Mouse (Mus musculus) thymus, adult 18-20 months (tissue): ENCODE results near the gene Rab21.
"Not testable (repeated sequence)": the region's sequence is repeated elsewhere in the genome, so short reads cannot be mapped to it uniquely, and the experiment has no call there.

Experiments used
- DNase-seq, 2 experiments: peaks; one replicate each; pipeline ENCODE4 v3.0.0; 2022; ENCODE audit warnings: mixed read lengths in 2 of 2

Gene Rab21

DNA sequence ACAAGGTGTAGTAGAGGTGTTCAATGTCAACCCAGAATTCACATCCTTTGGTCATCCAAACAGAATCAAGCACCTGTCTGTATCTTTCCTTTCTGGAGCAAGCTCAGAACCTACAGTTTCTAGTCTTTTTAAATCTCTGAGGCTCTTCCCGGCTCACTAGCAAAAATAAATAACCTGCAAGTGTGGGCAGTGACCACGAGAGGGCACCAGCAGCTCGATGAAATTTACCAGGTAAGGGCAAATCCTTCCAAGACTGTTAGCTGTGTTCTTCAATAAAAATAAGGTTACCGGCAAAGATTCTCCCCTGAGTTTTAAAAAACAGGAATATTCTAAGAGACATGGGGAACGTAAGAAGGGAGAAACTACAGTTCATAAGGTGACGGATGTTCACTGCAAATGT lies 7.9 kb upstream of the Rab21 start:
- DNase-seq = peak; percentile 36 to 40

- DNase-seq = no peak
These were observed 6.1 kb upstream of the Rab21 start for GRCm38 (mm10) chr10:115321317-115322035.

- not testable (repeated sequence) for DNase-seq
These were observed 3.0 kb upstream of the Rab21 start for GRCm38 (mm10) chr10:115318388-115318787.

DNA sequence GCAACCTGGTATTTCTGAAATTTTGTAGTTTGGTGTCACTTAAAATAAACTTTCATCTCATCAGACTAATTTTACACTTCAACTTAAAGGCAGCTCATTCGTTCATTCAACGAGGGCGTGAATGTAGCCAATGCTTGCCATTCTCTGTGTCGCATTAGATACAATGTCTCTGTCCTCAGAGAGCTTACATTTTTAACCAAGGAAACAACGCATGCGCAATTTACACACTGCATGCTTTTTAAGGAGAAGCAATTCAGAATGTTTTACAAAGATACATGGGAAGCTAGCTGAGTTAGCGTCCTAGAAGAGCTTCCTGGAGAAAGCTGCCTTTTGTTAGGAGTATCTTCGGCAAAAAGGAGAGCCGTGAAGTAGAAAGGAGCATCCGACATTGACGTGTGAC lies 919 bp upstream of the Rab21 start:
- no peak for DNase-seq

GRCm38 (mm10) chr10:115314582-115315452 lies 577 bp downstream of the Rab21 start:
- DNase-seq = peak; percentile 40 to 66

- no peak for DNase-seq
These were observed 1.2 kb downstream of the Rab21 start for GRCm38 (mm10) chr10:115314287-115314581.

- no peak for DNase-seq
These were observed 1.6 kb downstream of the Rab21 start for GRCm38 (mm10) chr10:115313641-115314286.

DNA sequence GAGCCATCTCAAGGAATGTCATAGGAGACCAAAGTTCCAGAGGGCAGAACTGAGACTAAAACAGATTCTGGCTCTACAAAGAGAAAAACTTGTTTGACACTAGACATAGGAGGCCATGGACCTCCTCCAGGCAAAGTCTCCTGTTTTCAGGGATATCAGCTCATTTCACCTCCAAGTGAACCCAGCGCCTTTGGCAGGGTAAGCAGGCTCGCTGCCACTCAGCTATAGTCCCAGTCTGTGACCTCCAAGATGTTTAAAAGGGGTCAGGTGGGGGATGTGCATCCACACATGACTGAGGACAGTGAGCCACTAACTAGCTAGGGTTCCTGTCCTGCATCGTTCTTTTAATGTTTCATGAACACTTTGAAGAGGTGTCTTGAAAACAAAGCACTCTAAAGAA lies 2.7 kb downstream of the Rab21 start:
- DNase-seq = no peak

DNA sequence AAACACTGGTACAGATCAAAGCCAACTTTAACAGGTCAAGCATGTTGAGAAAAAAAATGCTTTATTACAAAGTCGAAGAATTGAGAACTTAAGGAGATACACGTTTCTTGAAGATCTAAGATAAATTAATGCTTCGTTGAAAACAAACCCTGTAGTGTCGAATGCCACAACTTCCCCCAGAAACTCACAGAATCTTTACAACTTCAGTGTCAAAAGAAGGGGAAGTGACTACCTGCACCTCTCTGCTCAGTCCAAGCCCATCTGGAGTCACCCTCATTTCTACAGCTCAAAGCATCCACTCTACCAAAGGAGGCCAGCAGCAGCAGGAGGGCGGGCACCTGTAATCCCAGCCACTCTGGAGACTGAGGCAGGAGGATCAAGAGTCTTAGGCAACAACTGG lies 3.2 kb downstream of the Rab21 start:
- no peak for DNase-seq

DNA sequence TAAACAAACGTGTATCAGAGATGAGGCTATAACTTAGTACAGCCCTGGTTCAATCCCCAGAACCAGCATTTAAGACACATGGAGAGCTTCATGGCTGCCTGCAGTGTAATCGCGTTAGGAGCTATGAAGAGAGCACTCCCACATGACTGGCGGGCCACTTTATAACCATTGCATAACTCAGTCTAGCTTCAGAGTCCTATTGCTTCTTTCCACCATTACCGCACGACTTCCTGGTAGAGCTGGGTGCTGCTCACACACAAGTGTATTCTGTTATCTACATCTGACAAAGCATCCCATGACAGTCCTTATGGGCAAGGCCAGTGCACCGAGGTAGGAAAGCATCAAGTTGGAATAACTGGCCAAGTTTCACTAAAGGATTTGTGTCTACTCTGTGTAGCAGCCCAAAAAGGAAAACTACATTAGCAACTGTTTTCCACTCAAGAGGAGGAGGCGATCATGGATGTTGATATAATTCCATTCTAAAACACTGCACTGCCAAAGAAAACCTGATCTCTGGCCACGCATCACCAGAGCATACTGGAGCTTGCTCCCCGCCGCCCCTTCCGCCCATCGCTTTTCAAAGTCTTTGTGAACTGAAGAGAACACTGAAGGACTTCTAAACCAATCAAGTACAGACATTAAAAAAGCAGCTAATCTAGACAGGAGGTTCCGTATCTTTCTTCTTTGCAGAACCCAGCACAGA lies 4.0 kb downstream of the Rab21 start:
- no peak for DNase-seq

GRCm38 (mm10) chr10:115309191-115309590 lies 6.2 kb downstream of the Rab21 start:
- DNase-seq = no peak

DNA sequence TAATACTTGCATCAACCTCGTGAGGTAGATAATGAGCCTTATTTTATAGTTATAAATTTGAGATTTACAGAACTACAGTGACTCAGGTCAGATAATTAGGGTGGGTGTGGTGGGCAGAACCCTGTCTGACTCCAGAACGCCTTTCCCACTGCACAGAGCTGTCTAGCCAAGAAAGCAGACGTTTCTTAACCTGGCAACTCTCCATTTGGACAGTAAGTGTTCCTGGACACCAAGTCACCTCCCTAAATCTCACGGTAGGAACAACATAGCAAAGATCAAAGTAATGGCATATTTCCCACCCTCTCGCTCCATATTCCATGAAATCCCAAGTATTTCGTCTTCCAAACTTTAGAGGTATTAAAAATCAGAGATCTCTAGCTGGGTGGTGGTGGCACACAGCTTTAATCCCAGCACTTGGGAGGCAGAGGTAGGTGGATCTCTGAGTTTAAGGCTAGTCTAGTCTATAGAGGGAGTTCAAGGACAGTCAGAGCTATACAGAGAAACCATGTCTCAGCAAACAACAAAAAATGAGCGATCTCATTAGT lies 8.0 kb downstream of the Rab21 start:
- DNase-seq = no peak

GRCm38 (mm10) chr10:115298683-115299082 lies 16.7 kb downstream of the Rab21 start:
- no peak for DNase-seq

DNA sequence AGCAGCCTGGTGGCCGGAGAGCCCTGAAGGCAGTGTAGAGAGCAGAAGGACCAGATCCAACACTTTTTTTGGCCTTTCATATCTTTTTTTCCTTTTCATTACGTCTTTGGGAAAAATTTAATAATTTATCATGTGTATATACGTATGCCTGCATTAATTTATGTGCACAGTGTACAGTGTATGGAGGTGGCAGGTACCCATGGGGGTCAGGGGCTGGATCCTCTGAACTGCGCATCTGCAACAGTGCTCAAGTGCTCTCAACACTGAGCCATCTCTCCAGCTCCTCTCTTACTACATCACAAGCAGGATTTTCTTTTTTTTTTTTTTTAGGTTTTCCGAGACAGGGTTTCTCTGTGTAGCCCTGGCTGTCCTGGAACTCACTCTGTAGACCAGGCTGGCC lies 17.8 kb downstream of the Rab21 start:
- DNase-seq = no peak

- DNase-seq = no peak
These were observed 18.9 kb downstream of the Rab21 start for GRCm38 (mm10) chr10:115296401-115296935.

DNA sequence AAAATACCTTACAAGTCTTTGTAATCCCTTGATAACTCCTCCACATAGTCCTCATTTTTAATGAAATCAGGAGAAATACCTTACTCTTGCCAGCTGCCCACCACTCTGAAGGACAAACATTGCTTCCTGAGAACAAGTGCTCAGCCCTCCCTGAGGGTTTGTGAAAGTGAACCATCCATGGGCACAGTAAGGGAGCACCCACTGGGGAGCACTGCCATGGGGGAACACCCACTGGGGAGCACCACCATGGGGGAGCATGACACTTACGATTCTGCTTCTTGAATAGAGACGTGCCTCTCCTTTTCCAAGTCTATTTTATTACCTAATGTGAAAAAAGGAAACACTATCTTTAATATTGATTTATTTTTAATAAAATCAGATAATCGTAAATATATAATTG lies 20.2 kb downstream of the Rab21 start:
- DNase-seq = no peak

DNA sequence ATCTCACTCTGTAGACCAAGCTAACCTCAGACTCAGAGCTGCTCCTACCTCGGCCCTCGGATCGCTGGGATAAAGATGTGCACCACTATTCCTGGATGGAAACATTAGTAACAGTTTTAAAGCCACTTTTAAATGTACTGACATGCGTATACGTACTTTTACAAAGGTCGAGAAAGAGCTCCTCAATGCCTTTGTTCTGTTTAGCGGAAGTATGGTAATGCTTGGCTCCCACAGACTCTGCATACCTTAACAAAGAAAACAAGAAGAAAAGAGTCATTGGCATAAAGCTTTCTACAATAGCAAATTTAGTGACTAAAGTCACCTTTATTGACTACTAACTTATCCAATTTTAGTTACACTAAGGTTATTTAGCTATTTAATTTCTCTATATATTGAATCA lies 20.7 kb downstream of the Rab21 start:
- DNase-seq = no peak

GRCm38 (mm10) chr10:115293946-115294345 lies 21.4 kb downstream of the Rab21 start:
- DNase-seq = no peak

GRCm38 (mm10) chr10:115290671-115291070 lies 24.7 kb downstream of the Rab21 start:
- DNase-seq = no peak

DNA sequence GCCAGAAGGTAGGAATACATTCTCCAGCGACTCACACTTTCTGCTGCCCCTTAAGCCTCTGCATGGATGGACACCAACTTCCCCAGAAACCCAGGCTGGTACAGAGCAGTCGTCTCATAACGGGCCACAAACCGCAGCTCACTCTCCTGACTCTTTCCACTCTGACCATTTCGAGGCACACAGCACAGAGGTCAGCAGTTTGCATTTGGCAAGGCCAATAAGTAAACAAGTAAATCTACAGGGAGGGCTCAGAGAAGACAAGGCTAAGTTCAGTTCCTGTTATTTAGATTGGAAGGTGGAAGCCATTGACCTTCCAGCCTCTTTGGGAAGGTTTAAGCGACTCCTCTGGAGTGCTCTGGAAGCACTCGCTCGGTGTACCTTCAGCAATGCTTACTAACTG lies 26.5 kb downstream of the Rab21 start:
- no peak for DNase-seq

DNA sequence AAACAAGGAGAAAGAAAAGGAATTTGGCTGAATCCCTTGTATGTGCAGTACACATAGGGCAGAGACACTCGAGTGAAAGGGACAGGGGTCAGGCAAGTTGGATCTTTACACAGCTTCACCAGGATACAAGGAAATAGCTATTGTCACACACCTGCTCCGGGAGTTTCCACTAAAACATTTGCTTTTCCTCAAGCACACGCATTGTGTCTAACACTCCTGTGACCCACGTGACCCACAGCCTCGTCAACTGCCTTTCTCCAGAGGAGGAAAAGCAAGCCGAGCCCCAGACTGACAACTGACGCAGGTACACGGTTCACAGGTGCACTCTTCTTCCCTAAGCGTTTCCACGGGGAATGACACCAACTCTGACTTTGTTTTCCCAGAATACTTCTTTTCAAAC lies 31.2 kb downstream of the Rab21 start:
- DNase-seq = no peak

GRCm38 (mm10) chr10:115281381-115281780 lies 34.0 kb downstream of the Rab21 start:
- no peak for DNase-seq

- no peak for DNase-seq
These were observed 43.7 kb downstream of the Rab21 start for GRCm38 (mm10) chr10:115271649-115272048.
